Mouse (Mus musculus): ENCODE measurements around the gene Ddx54. TPM values are rescaled to one million over a fixed set of nuclear protein-coding genes. Genes with fewer than 3 reads are reported as not detected.

Gene Ddx54
- total RNA-seq, 2 experiments from 2014 or later = 44.1 to 57.6 TPM

- DNase-seq (ENCODE audit: low spot score in 2 of 2) = no peak
These were observed 27.6 kb downstream of the Ddx54 start for GRCm38 (mm10) chr5:120640094-120640493.

- DNase-seq (ENCODE audit: low spot score in 2 of 2) = peak; percentile 54 to 76
These were observed 31.0 kb downstream of the Ddx54 start for GRCm38 (mm10) chr5:120643365-120644085.

- DNase-seq (ENCODE audit: low spot score in 2 of 2) = peak in 1 of 2 experiments; percentile 53
These were observed 31.7 kb downstream of the Ddx54 start for GRCm38 (mm10) chr5:120644227-120644626.

- DNase-seq (ENCODE audit: low spot score in 2 of 2) = no peak
These were observed 33.3 kb downstream of the Ddx54 start for GRCm38 (mm10) chr5:120645851-120646250.

GRCm38 (mm10) chr5:120647361-120647760, 34.8 kb downstream of the Ddx54 start:
- DNase-seq (ENCODE audit: low spot score in 2 of 2) = no peak

GRCm38 (mm10) chr5:120647814-120648491, 35.4 kb downstream of the Ddx54 start:
- no peak for DNase-seq (ENCODE audit: low spot score in 2 of 2)

- peak; percentile 62 to 72 for DNase-seq (ENCODE audit: low spot score in 2 of 2)
These were observed 36.2 kb downstream of the Ddx54 start, which contains the start of gene Rasal1 for GRCm38 (mm10) chr5:120648569-120649373. Gene Rasal1 (plus strand): TSS chr5:120648812.

GRCm38 (mm10) chr5:120649374-120649933, 36.9 kb downstream of the Ddx54 start:
- no peak for DNase-seq (ENCODE audit: low spot score in 2 of 2)

- no peak for DNase-seq (ENCODE audit: low spot score in 2 of 2)
These were observed 37.4 kb downstream of the Ddx54 start for GRCm38 (mm10) chr5:120649938-120650337.

- no peak for DNase-seq (ENCODE audit: low spot score in 2 of 2)
These were observed 38.7 kb downstream of the Ddx54 start for GRCm38 (mm10) chr5:120651230-120651629.

- no peak for DNase-seq (ENCODE audit: low spot score in 2 of 2)
These were observed 40.6 kb downstream of the Ddx54 start for GRCm38 (mm10) chr5:120652915-120653701.

- DNase-seq (ENCODE audit: low spot score in 2 of 2) = no peak
These were observed 41.3 kb downstream of the Ddx54 start for GRCm38 (mm10) chr5:120653873-120654272.

GRCm38 (mm10) chr5:120656281-120656751, 43.8 kb downstream of the Ddx54 start:
- no peak for DNase-seq (ENCODE audit: low spot score in 2 of 2)

GRCm38 (mm10) chr5:120660816-120661215, 48.3 kb downstream of the Ddx54 start:
- DNase-seq (ENCODE audit: low spot score in 2 of 2) = no peak

- no peak for DNase-seq (ENCODE audit: low spot score in 2 of 2)
These were observed 52.3 kb downstream of the Ddx54 start for GRCm38 (mm10) chr5:120664888-120665287.

GRCm38 (mm10) chr5:120668761-120669160, 56.2 kb downstream of the Ddx54 start:
- no peak for DNase-seq (ENCODE audit: low spot score in 2 of 2)

- no peak for DNase-seq (ENCODE audit: low spot score in 2 of 2)
These were observed 57.6 kb downstream of the Ddx54 start for GRCm38 (mm10) chr5:120670132-120670531.

- no peak for DNase-seq (ENCODE audit: low spot score in 2 of 2)
These were observed 59.3 kb downstream of the Ddx54 start for GRCm38 (mm10) chr5:120671865-120672264.

GRCm38 (mm10) chr5:120673626-120674025, 61.1 kb downstream of the Ddx54 start:
- peak; percentile 70 to 74 for DNase-seq (ENCODE audit: low spot score in 2 of 2)
